Mouse (Mus musculus): ENCODE measurements around the gene Tmem54.

GRCm38 (mm10) chr4:129058207-129059092 is 46.9 kb upstream of the Tmem54 start, which contains the start of gene Rnf19b:
- TF ChIP-seq POLR2A (IDR thresholded peaks at IDR 0.05; ENCODE audit: extremely low read depth, insufficient read depth, low read length) (no peak), CTCF (IDR thresholded peaks at IDR 0.05; ENCODE audit: low read depth, low read length) (no peak)

All from liver, adult 2 months (tissue).